Mouse (Mus musculus) bone marrow macrophage, adult 2 months (primary cell): ENCODE results near the gene Slc25a17.

Experiments
- CTCF ChIP-seq: IDR thresholded peaks from 2 replicates; pipeline ENCODE4 v1.5.1; 2012; ENCODE audit warnings: low read depth, mild to moderate bottlenecking, low read length, moderate library complexity
- POLR2A ChIP-seq: IDR thresholded peaks from 2 replicates; pipeline ENCODE4 v1.6.1; 2012; ENCODE audit warnings: mild to moderate bottlenecking, low read depth, low read length, borderline replicate concordance

DNA sequence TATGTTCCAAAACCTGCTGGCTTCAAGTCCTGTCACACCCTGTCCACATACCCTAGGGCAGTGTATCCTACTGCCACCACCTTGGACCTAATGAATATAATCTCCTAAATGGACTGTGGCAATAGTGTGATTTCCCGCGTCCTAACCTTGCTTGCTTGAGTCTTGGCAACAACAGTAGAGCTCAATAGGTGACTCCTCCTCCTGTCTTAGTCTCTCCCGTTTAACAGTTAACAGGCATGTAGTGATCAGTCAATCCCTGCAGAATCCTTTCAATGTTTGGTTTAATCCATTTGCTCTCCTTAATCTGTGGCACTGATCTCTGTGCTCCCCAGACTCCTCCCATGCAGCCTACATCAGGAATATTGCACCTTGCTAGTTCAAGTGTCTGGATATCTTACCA, 44.4 kb upstream of the Slc25a17 start:
- TF ChIP-seq CTCF (no peak), POLR2A (no peak)
